Mouse (Mus musculus): ENCODE measurements around the gene Foxe3.

The Foxe3 gene

DNA sequence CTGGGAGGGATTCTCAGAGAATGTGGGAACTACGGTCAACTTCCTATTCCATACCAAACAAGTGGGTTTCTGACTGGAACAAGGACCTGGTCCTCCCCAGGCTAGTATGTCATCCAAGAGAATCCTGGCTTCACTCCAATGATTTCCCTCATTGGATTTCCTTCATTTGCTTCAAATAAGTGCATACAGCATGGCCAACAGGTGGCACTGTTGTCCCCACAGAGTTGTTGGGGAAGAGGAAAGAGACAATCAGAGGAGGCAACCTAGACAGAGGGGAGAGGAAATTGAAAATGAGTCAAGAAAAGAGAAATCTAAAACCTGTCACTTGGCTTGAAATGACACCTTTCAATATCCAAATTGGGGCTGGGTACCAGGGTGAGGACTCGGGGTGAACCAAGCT lies 8.7 kb downstream of the Foxe3 start:
- no peak for DNase-seq (ENCODE audit: low read depth, low spot score)

DNA sequence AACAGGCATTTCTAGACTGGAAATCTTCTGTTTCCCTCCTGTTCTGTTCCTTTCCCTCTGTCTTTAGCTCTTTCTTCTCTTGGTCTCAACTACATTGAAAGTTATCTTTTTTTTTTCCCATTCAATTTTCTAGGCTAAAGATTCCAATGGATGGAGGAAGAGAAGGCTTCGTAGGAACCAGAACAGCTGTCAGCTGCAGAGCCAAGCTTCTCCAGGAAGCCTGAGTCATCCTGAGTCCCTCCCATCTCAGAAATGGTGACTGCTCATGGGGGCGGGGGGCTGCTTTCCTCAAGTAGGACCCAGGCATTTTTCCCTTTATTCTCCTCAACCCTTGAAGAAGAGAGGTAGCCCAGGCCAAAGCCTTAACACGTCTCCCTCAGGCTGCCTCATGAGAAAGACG lies 9.8 kb downstream of the Foxe3 start:
- no peak for DNase-seq (ENCODE audit: low read depth, low spot score)

DNA sequence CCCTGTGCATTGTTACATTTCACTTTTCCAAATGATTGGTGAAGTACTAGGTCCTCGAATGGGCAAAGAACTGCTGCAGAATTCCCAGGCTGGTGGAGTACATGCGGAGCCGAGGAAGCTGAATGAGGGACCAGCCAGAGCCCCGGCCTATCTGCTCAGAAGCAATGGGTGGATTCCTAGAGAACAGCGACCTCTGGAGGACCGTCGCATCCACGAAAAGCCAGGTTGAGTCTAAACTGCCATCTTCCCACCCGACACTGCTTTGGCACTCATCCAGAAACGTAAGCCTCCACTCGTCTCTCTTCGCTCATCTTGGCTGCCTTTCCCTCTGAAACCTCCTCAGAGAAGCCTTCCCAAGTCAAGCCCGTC lies 12.2 kb downstream of the Foxe3 start:
- no peak for DNase-seq (ENCODE audit: low read depth, low spot score)

DNA sequence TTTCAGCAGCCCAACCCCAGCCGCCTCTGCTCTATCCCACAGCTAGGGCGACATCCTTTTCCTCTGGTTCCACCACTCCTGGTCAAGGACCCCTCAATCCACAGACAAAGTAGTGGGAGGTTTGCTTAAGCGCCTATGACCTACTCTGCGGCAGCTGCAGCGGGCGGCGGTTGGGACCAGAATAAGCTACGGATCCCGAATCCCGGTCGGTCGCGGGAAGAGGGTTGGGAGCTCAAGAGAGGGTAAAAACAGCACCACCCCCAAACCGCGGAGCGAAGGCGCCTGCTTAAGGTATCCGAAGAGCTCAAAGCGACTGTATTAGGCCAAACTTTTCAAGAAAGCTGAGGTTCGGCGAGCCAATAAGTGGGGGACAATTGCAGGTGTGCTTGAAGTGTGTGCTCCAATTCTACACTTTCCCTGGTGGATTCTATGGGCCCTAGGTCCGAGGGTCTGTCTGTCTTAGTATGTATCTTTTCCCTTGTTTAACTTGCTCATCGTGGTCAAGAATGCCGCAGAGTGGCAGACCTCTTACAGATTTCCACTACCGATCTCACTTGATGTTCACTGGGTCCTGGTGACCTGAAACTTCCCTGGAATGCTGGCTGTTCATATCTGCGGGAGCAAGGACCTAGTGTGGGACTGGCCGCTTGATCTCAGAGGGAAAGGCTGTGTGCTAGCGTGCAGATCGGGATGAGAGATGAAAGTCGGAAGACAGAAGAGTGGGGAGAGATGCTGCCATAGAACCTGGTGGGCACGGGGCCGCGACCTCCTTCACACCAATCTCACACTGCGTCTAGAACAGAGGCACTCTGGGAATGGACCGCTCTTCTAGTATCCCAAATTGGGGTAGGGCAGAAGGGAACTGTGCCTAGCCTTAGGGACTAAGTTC lies 12.9 kb downstream of the Foxe3 start:
- no peak for DNase-seq (ENCODE audit: low read depth, low spot score)

DNA sequence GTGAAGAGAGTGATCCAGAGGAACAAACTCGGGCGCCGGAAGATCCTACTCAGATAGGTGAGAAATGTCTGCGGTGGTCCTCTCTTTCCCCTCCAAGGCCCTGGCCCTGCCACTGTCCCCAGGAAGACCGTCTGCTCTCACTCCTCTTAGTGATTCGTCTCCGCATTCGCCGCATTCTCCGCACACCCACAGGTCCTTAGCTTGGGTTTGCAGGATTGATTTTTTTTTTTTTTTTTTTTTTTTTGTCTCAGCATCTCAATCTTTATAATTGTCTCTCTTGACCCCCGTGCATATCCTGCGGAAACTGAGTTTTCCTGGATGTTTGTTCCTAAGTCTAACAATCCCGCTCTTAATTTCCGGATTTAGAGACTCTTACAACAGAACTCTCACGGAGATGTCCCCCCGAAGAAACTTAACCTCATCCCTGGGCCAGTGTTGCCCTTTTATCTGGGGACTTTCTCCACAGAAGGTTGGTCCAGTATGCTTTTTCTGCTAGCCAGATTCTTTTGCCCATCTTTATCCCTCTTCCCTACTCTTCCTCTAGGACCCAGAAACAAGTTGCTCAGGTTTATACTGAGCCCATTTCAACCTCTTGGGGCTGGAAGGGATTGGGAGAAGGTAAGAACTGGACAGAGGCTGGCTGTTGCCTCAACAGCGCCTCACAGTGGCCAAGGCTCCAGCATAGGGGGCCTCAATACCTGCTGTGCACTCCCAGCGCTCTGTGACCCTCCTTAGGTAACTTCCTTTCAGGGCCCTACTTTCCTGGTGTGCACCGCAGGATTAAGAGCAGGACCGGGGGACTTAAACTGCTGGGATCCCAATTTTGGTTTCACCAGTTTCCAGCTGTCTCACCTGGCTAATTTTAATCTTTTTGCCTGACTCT lies 16.0 kb downstream of the Foxe3 start:
- no peak for DNase-seq (ENCODE audit: low read depth, low spot score)

DNA sequence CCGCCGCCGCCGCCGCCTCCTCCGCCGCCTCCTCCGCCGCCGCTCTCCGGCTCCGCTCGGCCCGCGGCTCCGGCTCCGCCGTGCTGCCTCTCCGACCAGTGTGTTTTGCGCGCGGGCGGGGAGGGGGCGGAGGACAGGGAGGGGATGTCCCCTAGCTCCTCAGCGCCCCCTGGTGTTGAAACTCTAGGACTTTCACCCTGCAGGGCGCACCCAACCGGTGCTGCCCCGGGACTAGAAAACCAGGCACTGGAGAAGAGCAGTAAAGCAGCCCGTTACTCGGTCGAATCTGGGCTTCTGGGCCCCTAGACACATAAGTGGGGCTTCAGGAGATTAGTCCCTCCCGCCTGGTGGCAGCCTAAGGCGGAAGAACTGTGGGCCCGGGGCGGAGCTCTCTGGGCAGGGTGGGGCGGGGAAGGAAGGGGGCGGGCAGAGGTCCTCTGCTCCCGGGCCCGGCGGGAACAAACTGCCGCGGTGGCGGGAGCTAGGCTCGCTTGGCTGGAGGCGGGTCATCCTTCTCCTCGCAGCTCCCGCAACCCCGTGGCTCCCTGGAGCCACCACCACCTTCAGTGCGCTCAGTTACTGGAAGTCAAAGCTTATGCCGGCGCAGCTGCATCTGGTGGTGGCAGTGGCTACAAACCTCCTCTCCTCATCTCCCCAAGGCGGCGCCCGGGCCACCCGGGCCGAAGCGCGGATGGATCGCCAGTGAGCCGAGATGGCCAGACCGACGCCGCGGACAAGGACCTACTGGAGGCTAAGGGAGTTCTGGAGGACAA lies 16.8 kb downstream of the Foxe3 start, which contains the start of gene Foxd2:
Gene Foxd2, minus strand, starts transcription at position 45 of the 773 bp plus-strand sequence.
- peak; percentile 20 for DNase-seq (ENCODE audit: low read depth, low spot score)

DNA sequence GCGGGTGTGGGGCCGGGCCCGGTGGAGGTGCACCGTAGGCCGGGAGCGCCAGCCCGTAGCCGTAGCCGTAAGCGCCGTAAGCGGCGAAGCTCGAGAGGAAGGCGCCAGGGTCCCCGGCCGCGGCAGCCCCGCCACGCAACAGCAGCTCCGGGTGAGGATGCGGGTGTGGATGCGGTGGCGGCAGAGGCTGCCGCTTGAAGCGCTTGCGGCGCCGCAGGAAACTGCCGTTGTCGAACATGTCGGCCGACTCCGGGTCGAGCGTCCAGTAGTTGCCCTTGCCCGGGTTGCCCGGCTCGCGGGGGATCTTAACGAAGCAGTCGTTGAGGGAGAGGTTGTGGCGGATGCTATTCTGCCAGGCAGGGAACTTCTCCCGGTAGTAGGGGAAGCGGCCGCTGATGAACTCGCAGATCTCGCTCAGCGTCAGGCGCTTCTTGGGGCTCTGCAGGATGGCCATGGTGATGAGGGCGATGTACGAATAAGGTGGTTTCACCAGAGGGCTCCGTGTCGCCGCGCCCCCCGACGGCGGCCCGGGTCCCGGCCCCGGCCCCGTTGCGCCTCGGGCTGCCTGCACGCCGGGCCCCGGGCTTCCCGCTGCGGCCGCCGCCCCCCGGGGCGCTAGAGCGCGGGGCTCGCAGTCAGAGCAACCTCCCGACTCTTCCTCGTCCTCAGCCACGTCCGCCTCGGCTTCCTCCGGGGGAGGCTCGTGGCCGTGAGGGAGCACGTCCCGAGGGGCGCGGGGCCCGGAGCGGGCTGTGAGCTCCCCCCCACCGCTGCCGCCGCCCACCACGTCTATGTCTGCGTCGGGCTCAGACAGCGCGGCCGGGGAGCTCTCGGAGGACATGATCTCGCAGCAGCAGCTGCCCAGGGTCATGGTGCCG lies 17.6 kb downstream of the Foxe3 start:
- DNase-seq (ENCODE audit: low read depth, low spot score): no peak

DNA sequence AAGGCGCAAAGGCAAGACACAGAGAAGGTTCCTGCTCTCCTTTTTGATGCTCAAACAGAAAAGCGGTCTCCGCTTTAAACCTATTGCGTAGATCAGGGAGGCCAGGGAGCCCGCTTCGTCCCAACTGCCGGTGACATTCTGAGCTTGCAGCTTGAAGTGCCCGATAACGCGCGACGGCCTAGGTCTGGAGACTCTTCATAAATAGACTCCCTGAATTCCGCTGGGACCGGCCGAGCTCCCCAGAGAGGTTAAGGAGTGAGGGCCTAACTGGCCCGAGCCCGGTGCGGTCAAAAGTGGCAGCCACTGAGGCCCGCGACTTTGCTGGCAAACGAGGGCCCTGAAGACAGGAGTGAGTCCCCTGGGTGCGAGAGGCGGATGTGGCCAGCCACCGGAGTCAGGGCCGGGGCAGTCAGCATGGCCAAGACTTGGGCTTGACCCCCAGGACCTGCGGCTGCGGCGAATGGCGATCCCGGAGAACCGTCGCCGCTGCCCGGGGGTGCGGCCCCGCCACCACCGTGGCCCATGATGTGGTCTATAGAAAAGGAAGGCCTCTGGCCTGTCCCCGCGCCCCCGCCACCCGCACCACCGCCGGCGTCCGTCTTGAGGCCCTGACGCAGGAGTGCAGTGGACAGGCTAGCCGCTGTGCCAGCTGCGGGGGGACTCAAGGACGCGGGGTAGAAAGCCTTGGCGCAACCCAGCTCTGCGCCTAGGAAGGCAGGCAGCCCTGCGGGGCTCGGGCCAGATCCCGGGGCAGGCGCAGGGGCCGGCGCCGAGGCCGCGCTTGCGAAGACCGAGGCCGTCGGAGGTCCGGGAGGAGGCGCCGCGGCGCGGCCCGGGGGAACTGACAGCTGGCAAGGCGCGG lies 18.5 kb downstream of the Foxe3 start:
- DNase-seq (ENCODE audit: low read depth, low spot score): no peak

DNA sequence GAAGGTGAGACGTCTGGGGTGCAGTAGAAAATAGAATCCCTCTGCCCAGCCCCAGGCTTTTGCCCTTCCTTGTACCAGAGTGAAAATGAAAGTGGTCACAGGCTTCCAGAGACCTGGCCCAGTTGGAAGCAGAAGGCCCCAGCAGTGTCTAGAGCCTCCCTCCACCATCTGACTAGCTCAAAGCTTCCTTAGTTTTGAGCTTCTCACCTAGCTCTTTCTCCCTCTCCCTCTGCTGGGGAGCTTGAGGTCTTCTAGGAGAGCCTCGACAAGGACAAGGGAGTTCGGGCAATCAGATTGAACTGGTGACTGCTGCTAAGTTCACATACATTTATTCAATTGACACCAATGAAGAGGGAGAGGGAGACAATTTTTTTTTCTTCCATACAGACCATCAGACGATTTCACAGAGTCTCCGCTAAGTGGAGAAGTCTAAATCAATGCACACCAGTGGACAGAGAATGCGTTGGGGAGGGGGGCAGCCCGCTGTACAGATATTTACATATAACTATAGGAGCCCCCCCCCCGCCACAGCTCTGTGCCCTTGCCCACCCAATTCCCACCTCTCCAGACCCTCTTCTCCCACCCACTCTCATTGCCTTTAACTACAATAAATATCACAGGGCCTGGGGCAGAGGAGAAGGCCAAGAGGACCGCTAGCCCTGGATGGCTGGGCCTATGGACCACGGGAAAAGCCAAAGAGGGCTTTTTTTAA lies 19.7 kb downstream of the Foxe3 start:
- DNase-seq (ENCODE audit: low read depth, low spot score): no peak

DNA sequence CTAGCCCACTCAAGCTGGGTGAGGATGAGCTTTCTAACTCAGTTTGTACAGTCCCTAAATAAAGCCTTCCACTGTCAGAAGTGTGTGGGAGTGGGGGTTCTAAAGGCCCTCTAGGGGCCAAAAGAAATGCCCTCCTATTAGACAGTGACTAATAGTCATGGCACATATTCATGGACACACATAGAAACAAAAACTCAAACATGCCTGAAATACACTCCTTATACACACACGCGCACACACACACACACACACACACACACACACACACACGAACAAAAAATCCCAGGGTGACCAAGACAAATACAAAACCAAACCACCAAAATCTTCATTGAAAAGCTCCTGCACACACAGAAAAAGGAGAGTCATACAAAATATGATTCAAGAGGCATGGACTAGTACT lies 20.3 kb downstream of the Foxe3 start:
- no peak for DNase-seq (ENCODE audit: low read depth, low spot score)

DNA sequence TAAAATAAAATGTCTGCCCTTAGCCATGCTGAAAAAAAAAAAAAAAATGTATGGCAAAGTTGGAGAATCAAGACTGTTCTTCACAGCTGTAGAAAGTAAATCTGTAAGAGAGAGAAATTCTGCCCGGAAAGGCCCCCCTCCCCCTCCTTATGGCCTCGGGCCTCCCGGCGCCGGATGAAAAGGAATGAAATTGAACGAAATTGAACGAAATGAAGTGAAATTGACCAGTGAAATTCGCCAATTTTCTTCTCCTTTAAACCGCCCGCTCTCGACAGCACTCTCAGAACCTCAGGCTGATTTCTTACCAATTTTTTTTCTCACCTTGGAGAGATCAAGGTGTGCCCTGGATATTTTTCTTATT lies 22.4 kb downstream of the Foxe3 start:
- DNase-seq (ENCODE audit: low read depth, low spot score): no peak

DNA sequence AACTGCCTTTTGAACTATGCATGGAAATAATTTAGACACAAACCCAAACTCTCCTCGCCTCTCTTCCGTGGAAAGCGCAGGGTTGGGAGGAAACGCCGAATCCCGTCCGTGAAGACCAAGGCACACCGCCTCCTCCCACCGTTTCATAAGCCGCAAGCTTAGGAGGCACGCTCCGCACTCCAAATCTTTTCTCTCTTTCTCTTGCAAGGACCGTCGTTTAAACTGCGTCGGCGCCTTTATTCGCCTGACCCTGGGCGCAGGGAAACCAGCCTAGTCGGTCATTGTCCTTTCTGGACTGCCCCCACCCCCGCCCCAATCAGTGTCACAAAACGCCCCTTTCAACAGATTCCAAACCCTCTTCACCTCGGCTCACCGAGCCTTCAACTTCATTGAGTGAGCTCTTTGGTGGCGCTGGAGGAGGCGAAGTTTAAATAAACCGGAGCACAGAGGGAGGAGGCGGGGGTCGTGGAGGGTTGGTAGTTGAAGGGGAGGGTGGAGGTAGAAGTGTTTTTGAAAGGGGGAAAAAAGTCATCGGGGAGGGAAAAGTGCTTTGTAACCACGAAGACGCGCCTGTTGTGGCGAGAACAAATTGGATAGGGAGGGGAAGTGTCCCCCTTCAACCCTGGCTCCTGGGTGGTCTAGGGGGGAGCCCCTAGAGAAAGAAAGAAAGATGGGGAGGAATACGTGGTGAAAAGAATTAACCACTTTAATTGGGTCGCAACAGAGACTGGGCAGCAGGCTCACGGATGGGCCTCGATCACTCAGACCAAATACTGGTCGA lies 23.0 kb downstream of the Foxe3 start:
- no peak for DNase-seq (ENCODE audit: low read depth, low spot score)

DNA sequence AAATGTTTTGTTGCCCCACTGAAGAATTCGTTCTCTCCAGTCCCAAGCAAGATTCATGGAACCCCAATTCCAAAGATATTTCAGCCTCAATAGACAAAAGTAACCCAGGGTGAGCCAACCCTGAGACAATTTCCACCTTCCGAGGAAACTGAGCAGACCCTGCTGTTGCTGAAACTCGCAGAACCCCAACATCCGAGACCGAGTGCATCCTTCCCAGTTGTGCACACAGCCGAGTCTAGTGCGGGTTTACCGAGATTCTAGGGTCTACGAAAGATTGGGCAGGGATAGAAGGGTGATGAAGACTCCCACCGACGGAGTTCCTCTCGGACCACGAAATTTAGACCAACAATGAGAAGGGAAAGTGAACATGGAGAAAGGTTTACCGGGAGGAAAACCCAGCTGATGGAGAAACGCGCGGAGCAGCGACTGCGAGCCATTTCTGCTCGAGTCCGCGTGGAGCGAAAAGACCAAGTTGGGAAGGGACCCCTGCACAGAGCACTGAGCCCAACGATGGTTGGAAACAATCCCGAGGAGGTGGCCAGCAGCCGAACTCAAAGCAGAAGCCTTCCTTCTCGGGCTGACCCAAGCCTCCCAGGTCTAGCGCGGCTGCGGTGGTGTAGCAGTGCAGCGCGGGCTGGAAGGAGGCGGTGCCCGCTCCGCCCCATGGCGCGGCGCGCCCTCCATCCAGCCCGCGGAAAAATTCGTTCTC lies 24.0 kb downstream of the Foxe3 start:
- no peak for DNase-seq (ENCODE audit: low read depth, low spot score)

DNA sequence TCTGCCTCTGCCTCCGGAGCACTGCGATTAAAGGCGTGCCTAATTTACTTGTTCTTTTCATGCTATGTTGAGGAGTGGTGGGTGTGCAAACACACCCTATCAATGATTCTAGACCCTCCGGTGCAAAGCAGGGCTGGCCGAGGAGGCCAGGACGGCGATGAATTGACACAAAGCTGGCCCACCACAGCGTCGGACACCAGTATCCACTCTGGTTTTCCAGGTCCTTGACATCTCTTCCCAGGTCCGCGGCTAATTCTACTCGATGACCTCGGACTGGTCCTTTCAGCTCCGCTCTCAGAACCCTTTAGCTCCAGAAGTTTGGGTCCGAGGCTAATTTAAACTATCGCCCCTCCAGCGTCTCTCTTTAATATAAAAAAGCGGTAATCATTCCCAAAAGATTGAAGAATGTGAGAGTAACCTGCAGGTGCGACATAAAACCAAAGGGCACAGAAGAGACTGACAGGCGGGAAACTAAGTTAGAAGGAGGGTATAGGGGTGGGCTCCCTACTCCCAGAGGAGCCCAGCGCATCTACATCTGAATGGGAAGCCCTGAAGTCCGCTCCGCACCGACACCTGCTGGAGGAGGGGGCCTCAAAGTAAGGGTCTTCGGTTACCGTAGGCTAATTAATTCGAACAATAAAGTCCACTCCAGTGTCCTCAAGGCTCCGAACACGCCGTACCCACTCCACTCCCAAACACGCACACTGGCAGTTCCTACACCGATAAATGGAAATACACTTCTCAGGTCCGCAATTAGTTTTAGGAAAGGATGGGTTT lies 24.8 kb downstream of the Foxe3 start:
- DNase-seq (ENCODE audit: low read depth, low spot score): no peak

DNA sequence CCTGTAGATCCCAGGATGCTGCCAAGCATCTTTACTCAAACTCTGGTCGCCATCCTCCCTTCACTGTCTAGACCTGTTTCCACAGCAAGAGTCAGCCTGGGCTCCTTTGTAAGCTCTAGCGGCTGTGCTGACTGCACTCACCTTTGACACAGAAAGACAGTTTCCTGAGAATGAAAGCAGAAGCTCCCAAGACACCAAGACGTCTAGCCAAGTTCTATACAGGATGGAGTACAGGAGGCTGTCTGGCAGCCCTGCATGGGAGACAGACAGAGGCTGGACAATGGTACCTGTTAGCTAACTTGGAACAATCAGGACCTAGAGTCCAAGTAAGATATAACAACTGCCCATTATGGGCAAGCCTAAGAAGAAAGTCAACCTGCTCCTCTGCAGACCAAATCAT lies 25.9 kb downstream of the Foxe3 start:
- no peak for DNase-seq (ENCODE audit: low read depth, low spot score)

DNA sequence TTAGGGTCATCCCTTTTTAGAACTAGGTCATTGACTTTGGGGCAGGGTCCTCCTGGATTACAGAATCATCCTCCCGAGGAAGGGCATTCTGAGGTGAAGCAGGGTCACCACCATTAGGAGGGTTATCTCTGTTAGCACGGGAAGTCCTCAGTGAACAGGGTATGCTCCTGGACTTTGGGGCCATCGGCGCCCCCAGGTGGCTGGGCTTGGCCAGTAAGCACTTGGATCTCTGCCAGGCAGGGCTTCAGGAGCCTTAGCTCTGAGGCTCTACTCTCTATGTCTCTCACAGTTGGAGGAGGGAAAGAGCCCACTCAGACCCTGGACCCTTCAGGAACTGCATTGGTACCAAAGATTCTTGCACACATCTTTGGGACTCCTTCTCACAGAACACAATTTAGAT lies 28.0 kb downstream of the Foxe3 start:
- no peak for DNase-seq (ENCODE audit: low read depth, low spot score)

DNA sequence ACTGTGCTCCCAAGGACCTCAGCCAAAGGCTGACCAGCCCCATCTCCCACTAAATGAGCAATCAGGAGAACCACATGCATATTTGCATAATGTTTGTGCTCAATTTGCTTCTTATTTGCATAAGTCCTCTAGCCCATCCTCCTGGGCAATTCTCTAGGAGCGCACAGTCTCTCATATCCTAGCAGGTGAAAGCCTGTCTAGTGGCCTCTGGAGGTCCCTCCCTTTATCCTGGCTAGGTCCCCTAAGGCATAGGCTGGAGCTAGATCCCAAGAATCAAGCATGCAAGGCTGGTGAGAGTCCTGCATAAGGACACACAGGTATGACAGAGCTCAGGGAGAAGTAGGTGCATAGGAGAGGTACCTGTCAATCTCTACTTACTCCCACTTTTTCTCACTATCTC lies 43.6 kb downstream of the Foxe3 start:
- DNase-seq (ENCODE audit: low read depth, low spot score): no peak
